Mouse (Mus musculus): ENCODE results near the gene Gm6793. TPM values are rescaled to one million over a fixed set of nuclear protein-coding genes. Genes with fewer than 3 reads are reported as not detected.
A peak's percentile ranks its signal among the peaks of the same experiment; 100 is the strongest.

The Gm6793 gene
- polyA plus RNA-seq, 1 experiment from 2014 or later = 0.76 TPM

GRCm38 (mm10) chr8:112030663-112031062 is 15.8 kb upstream of the Gm6793 start:
- TF ChIP-seq CTCF (IDR thresholded peaks at IDR 0.05) = no peak
- in situ Hi-C loops (cut with MboI; ENCODE audit: low pct_unique_long_range_greater_than_20kb) = loop anchor here (25.0 kb wide), 1 partner anchor 1957 kb away; no protein-coding TSS in a partner anchor
- no peaks in the 10 kb centered on the region for H3K27me3 ChIP-seq

GRCm38 (mm10) chr8:112029455-112029854 is 14.6 kb upstream of the Gm6793 start:
- TF ChIP-seq CTCF (IDR thresholded peaks at IDR 0.05) = no peak
- CTCF ChIA-PET = no interaction called here
- POLR2A ChIA-PET = no interaction called here

More at GRCm38 (mm10) chr8:112030663-112031062, 15.8 kb upstream of the Gm6793 start:
- POLR2A ChIA-PET = no interaction called here
- CTCF ChIA-PET = no interaction called here
- DNase-seq (ENCODE audit: low read depth, low spot score) (no peak), ATAC-seq (no peak)

GRCm38 (mm10) chr8:112011816-112012242 is 3.0 kb downstream of the Gm6793 start:
- POLR2A ChIA-PET = interaction anchor here (0.9 kb wide), 2 partner anchors 20 to 28 kb away, joined by 4 read pairs; no protein-coding TSS in a partner anchor
- TF ChIP-seq CTCF (IDR thresholded peaks at IDR 0.05) = no peak
- CTCF ChIA-PET = no interaction called here
- ATAC-seq (peak; percentile 38), DNase-seq (ENCODE audit: low read depth, low spot score) (no peak)
- in situ Hi-C loops (cut with MboI; ENCODE audit: low pct_unique_long_range_greater_than_20kb) = no loop called here
- H3K27me3 ChIP-seq = no peaks in the 10 kb centered on the region

More at GRCm38 (mm10) chr8:112029455-112029854, 14.6 kb upstream of the Gm6793 start:
- no peaks in the 10 kb centered on the region for H3K27me3 ChIP-seq
- DNase-seq (ENCODE audit: low read depth, low spot score) = no peak
- in situ Hi-C loops (cut with MboI; ENCODE audit: low pct_unique_long_range_greater_than_20kb) = loop anchor here (25.0 kb wide), 1 partner anchor 1958 kb away; no protein-coding TSS in a partner anchor
- ATAC-seq = no peak

GRCm38 (mm10) chr8:112010997-112011815 is 3.6 kb downstream of the Gm6793 start, which contains the start of the genes Kars and Terf2ip:
Kars (minus strand) TSS chr8:112011323.
Terf2ip (plus strand) TSS chr8:112011398.
- ChIA-PET CTCF (no interaction called here), POLR2A (interaction anchor here (0.9 kb wide), 2 partner anchors 20 to 27 kb away, joined by 4 read pairs; no protein-coding TSS in a partner anchor)
- H3K27me3 ChIP-seq = no peaks in the 10 kb centered on the region
- in situ Hi-C loops (cut with MboI; ENCODE audit: low pct_unique_long_range_greater_than_20kb) = no loop called here
- peak; percentile 53 for DNase-seq (ENCODE audit: low read depth, low spot score)
- ATAC-seq = peak; percentile 91
- no peak for TF ChIP-seq CTCF (IDR thresholded peaks at IDR 0.05)

GRCm38 (mm10) chr8:112009558-112009957 is 5.3 kb downstream of the Gm6793 start:
- ATAC-seq (no peak), DNase-seq (ENCODE audit: low read depth, low spot score) (no peak)
- ChIA-PET CTCF (no interaction called here), POLR2A (no interaction called here)
- H3K27me3 ChIP-seq = no peaks in the 10 kb centered on the region
- in situ Hi-C loops (cut with MboI; ENCODE audit: low pct_unique_long_range_greater_than_20kb) = no loop called here
- TF ChIP-seq CTCF (IDR thresholded peaks at IDR 0.05) = no peak

GRCm38 (mm10) chr8:112007669-112008068 is 7.2 kb downstream of the Gm6793 start:
- ChIA-PET POLR2A (no interaction called here), CTCF (no interaction called here)
- in situ Hi-C loops (cut with MboI; ENCODE audit: low pct_unique_long_range_greater_than_20kb) = no loop called here
- TF ChIP-seq CTCF (IDR thresholded peaks at IDR 0.05) = no peak
- H3K27me3 ChIP-seq = no peaks in the 10 kb centered on the region
- DNase-seq (ENCODE audit: low read depth, low spot score) = no peak
- ATAC-seq = no peak

GRCm38 (mm10) chr8:112005601-112006000 is 9.2 kb downstream of the Gm6793 start:
- CTCF ChIA-PET = interaction anchor here (0.9 kb wide), 1 partner anchor 15 kb away, joined by 3 read pairs; no protein-coding TSS in a partner anchor
- DNase-seq (ENCODE audit: low read depth, low spot score) (no peak), ATAC-seq (no peak)
- in situ Hi-C loops (cut with MboI; ENCODE audit: low pct_unique_long_range_greater_than_20kb) = no loop called here
- POLR2A ChIA-PET = no interaction called here
- no peak for TF ChIP-seq CTCF (IDR thresholded peaks at IDR 0.05)
- H3K27me3 ChIP-seq = no peaks in the 10 kb centered on the region

GRCm38 (mm10) chr8:112004754-112005153 is 10.1 kb downstream of the Gm6793 start:
- no peaks in the 10 kb centered on the region for H3K27me3 ChIP-seq
- in situ Hi-C loops (cut with MboI; ENCODE audit: low pct_unique_long_range_greater_than_20kb) = no loop called here
- ChIA-PET CTCF (interaction anchor here (0.9 to 2.2 kb wide), 3 partner anchors 13 to 78 kb away, joined by 3 to 5 read pairs (median 3); partner anchors contain the start of gene Adat1), POLR2A (no interaction called here)
- no peak for TF ChIP-seq CTCF (IDR thresholded peaks at IDR 0.05)
- ATAC-seq = no peak
- DNase-seq (ENCODE audit: low read depth, low spot score) = no peak

- no peak for TF ChIP-seq CTCF (IDR thresholded peaks at IDR 0.05)
- ChIA-PET POLR2A (interaction anchor here (0.6 kb wide), 1 partner anchor 1459 kb away, joined by 4 read pairs; no protein-coding TSS in a partner anchor), CTCF (interaction anchor here (1.4 kb wide), 1 partner anchor 111 kb away, joined by 4 read pairs; no protein-coding TSS in a partner anchor)
- ATAC-seq (no peak), DNase-seq (ENCODE audit: low read depth, low spot score) (no peak)
- H3K27me3 ChIP-seq = no peaks in the 10 kb centered on the region
- in situ Hi-C loops (cut with MboI; ENCODE audit: low pct_unique_long_range_greater_than_20kb) = no loop called here
These were observed 22.2 kb downstream of the Gm6793 start for GRCm38 (mm10) chr8:111992703-111993039.

- peak; percentile 88 for ATAC-seq
- in situ Hi-C loops (cut with MboI; ENCODE audit: low pct_unique_long_range_greater_than_20kb) = no loop called here
- H3K27me3 ChIP-seq = no peaks in the 10 kb centered on the region
- DNase-seq (ENCODE audit: low read depth, low spot score) = no peak
- TF ChIP-seq CTCF (IDR thresholded peaks at IDR 0.05) = no peak
- CTCF ChIA-PET = interaction anchor here (1.1 to 1.7 kb wide), 4 partner anchors 12 to 111 kb away, joined by 4 to 5 read pairs (median 4); no protein-coding TSS in a partner anchor
- POLR2A ChIA-PET = interaction anchor here (0.6 to 1.0 kb wide), 2 partner anchors 20 to 1460 kb away, joined by 4 read pairs; no protein-coding TSS in a partner anchor
These were observed 22.7 kb downstream of the Gm6793 start, which contains the start of gene Adat1 for GRCm38 (mm10) chr8:111992013-111992702. Adat1 (minus strand) TSS chr8:111992302.

Data from Patski (cell line).